Mouse (Mus musculus) liver, embryonic 14.5 days (tissue): ENCODE results near the gene Mylk.

Experiments
- CTCF ChIP-seq: IDR thresholded peaks from 2 replicates; pipeline ENCODE4 v1.5.1; 2016; ENCODE audit warnings: antibody characterized with exemption, low read depth, control low read depth
- EP300 ChIP-seq: IDR thresholded peaks from 2 replicates; pipeline ENCODE4 v1.6.1; 2016; ENCODE audit warnings: antibody characterized with exemption, low read depth

GRCm38 (mm10) chr16:34748081-34748720 is 3.2 kb downstream of the Mylk start:
- TF ChIP-seq CTCF = no peak
- TF ChIP-seq EP300 = no peak
